Mouse (Mus musculus): ENCODE measurements around the gene Mdp1. TPM values are rescaled to one million over a fixed set of nuclear protein-coding genes. Genes with fewer than 3 reads are reported as not detected.

The Mdp1 gene
- total RNA-seq (2021): 10 to 100 TPM; 40.6 to 41.6 TPM
- long read RNA-seq, experiment 1, transcript Mdp1-202 (5 exons, 1,730 nt): major isoform, 23 of 50 reads
- long read RNA-seq, experiment 1, transcript Mdp1-201 (6 exons, 1,733 nt): minor isoform, 22 of 50 reads
- long read RNA-seq, experiment 1, partial matches to known transcripts: 3 of 50 reads
- long read RNA-seq, experiment 1, other reads (novel, unspliced or antisense): 2 of 50 reads
- long read RNA-seq, experiment 2, transcript Mdp1-201 (6 exons, 1,733 nt): major isoform, 12 of 30 reads
- long read RNA-seq, experiment 2, transcript Mdp1-202 (5 exons, 1,730 nt): major isoform, 12 of 30 reads
- long read RNA-seq, experiment 2, partial matches to known transcripts: 1 of 30 reads
- long read RNA-seq, experiment 2, other reads (novel, unspliced or antisense): 5 of 30 reads

GRCm38 (mm10) chr14:55659960-55660573 lies at the start of gene Mdp1:
TSS of gene Mdp1 (minus strand) at chr14:55660508.
- TF ChIP-seq CTCF (IDR thresholded peaks at IDR 0.05): peak; percentile 64
- peak within 1 kb of the TSS; percentile 76 for H3K4me3 ChIP-seq
- peak within 1 kb of the TSS; percentile 86 for H3K27ac ChIP-seq
- DNase-seq (ENCODE audit: extremely low spot score in 1 of 2, low spot score in 2 of 2): peak; percentile 80 to 81
- intact Hi-C loops (cut with DNase I): loop anchor here (1.0 kb wide), 1 partner anchor 11 kb away; the partner anchor contains the start of gene Gmpr2

- Histone ChIP-seq H3K27ac (no peak overlapping the region), H3K4me3 (no peak overlapping the region)
- DNase-seq (ENCODE audit: extremely low spot score in 1 of 2, low spot score in 2 of 2): no peak
- intact Hi-C loops (cut with DNase I): no loop called here
- no peak for TF ChIP-seq CTCF (IDR thresholded peaks at IDR 0.05)
These were observed 49.2 kb upstream of the Mdp1 start for GRCm38 (mm10) chr14:55709509-55709908.

GRCm38 (mm10) chr14:55707397-55707796 lies 47.1 kb upstream of the Mdp1 start:
- H3K27ac ChIP-seq: no peak overlapping the region
- DNase-seq (ENCODE audit: extremely low spot score in 1 of 2, low spot score in 2 of 2): no peak
- no peak for TF ChIP-seq CTCF (IDR thresholded peaks at IDR 0.05)
- no peak overlapping the region for H3K4me3 ChIP-seq
- intact Hi-C loops (cut with DNase I): no loop called here

GRCm38 (mm10) chr14:55706051-55706600 lies 45.8 kb upstream of the Mdp1 start:
- Histone ChIP-seq H3K4me3 (no peak overlapping the region), H3K27ac (no peak overlapping the region)
- DNase-seq (ENCODE audit: extremely low spot score in 1 of 2, low spot score in 2 of 2): no peak
- intact Hi-C loops (cut with DNase I): no loop called here
- TF ChIP-seq CTCF (IDR thresholded peaks at IDR 0.05): no peak

- intact Hi-C loops (cut with DNase I): no loop called here
- Histone ChIP-seq H3K4me3 (no peak overlapping the region), H3K27ac (no peak overlapping the region)
- no peak for TF ChIP-seq CTCF (IDR thresholded peaks at IDR 0.05)
- no peak for DNase-seq (ENCODE audit: extremely low spot score in 1 of 2, low spot score in 2 of 2)
These were observed 42.5 kb upstream of the Mdp1 start for GRCm38 (mm10) chr14:55702761-55703160.

GRCm38 (mm10) chr14:55701131-55701530 lies 40.8 kb upstream of the Mdp1 start:
- intact Hi-C loops (cut with DNase I): no loop called here
- no peak overlapping the region for H3K4me3 ChIP-seq
- TF ChIP-seq CTCF (IDR thresholded peaks at IDR 0.05): no peak
- no peak for DNase-seq (ENCODE audit: extremely low spot score in 1 of 2, low spot score in 2 of 2)
- no peak overlapping the region for H3K27ac ChIP-seq

GRCm38 (mm10) chr14:55697226-55697625 lies 36.9 kb upstream of the Mdp1 start:
- TF ChIP-seq CTCF (IDR thresholded peaks at IDR 0.05): no peak
- intact Hi-C loops (cut with DNase I): no loop called here

GRCm38 (mm10) chr14:55689433-55689832 lies 29.1 kb upstream of the Mdp1 start:
- no peak overlapping the region for H3K27ac ChIP-seq
- intact Hi-C loops (cut with DNase I): no loop called here
- no peak for TF ChIP-seq CTCF (IDR thresholded peaks at IDR 0.05)
- H3K4me3 ChIP-seq: no peak overlapping the region
- no peak for DNase-seq (ENCODE audit: extremely low spot score in 1 of 2, low spot score in 2 of 2)

More at GRCm38 (mm10) chr14:55697226-55697625, 36.9 kb upstream of the Mdp1 start:
- DNase-seq (ENCODE audit: extremely low spot score in 1 of 2, low spot score in 2 of 2): no peak
- Histone ChIP-seq H3K27ac (no peak overlapping the region), H3K4me3 (no peak overlapping the region)

GRCm38 (mm10) chr14:55682118-55682493 lies 21.8 kb upstream of the Mdp1 start:
- Histone ChIP-seq H3K27ac (peak overlapping the region; percentile 47), H3K4me3 (peak overlapping the region; percentile 68)
- no peak for DNase-seq (ENCODE audit: extremely low spot score in 1 of 2, low spot score in 2 of 2)
- intact Hi-C loops (cut with DNase I): loop anchor here (1.0 kb wide), 1 partner anchor 61 kb away; no protein-coding TSS in a partner anchor
- no peak for TF ChIP-seq CTCF (IDR thresholded peaks at IDR 0.05)

- Histone ChIP-seq H3K27ac (peak within 1 kb of the TSS; percentile 47), H3K4me3 (peak within 1 kb of the TSS; percentile 68)
- intact Hi-C loops (cut with DNase I): loop anchor here (1.0 to 2.0 kb wide), 2 partner anchors 41 to 62 kb away; partner anchors contain the start of gene Rabggta
- DNase-seq (ENCODE audit: extremely low spot score in 1 of 2, low spot score in 2 of 2): peak; percentile 95
- TF ChIP-seq CTCF (IDR thresholded peaks at IDR 0.05): peak; percentile 81
These were observed 21.1 kb upstream of the Mdp1 start, which contains the start of gene Tinf2 for GRCm38 (mm10) chr14:55681160-55682117. TSS of gene Tinf2 (minus strand) at chr14:55681820.

- H3K4me3 ChIP-seq: no peak overlapping the region
- TF ChIP-seq CTCF (IDR thresholded peaks at IDR 0.05): no peak
- intact Hi-C loops (cut with DNase I): no loop called here
- H3K27ac ChIP-seq: no peak overlapping the region
- no peak for DNase-seq (ENCODE audit: extremely low spot score in 1 of 2, low spot score in 2 of 2)
These were observed 17.3 kb upstream of the Mdp1 start for GRCm38 (mm10) chr14:55677615-55678014.
